Mouse (Mus musculus): ENCODE measurements around the gene Gm49405. TPM values are rescaled to one million over a fixed set of nuclear protein-coding genes. Genes with fewer than 3 reads are reported as not detected.
A peak's percentile ranks its signal among the peaks of the same experiment; 100 is the strongest.

Gm49405 gene
- total and polyA plus RNA-seq, 3 experiments = 3.6 to 5.7 TPM; not detected in 1

DNA sequence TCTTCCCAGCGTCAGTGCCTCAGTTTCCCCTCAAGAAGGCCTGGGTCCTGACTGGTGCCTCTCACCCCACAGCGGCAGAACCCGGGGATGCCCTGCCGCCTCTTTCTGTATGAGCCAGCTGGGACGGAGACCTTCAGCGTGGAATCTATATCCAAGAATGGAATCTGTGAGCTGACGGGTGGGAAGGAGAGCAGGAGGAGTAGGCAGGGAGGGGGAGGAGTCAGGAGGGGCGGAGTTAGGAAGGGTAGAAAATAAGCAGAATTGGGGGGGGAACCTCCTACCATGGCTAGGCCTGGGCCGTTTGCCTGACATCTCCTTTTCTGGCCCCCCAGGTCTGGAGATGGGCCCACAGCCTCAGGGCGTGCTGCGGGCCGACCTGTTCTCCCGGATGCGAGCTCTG lies 12.4 kb upstream of the Gm49405 start:
- Histone ChIP-seq H3K27me3 (ENCODE audit: control insufficient read depth in 1 of 2, insufficient read depth in 2 of 2, low read length in 2 of 2) (peaks cover 0 to 2% of the 10 kb centered on the region in 2 experiments; a peak in 1 of 4 replicates), H3K79me2 (ENCODE audit: control insufficient read depth, insufficient read depth, low read length, poor library complexity) (no peaks in the 10 kb centered on the region), H3K36me3 (ENCODE audit: control insufficient read depth in 1 of 2, insufficient read depth in 2 of 2, low read length in 2 of 2) (no peaks in the 10 kb centered on the region; a peak in 1 of 4 replicates), H3K27ac (ENCODE audit: control insufficient read depth, low read depth, low read length) (no peak overlapping the region), H3K4me3 (ENCODE audit: control insufficient read depth in 1 of 2, insufficient read depth in 1 of 2, low read depth in 2 of 2, low read length in 2 of 2) (no peak overlapping the region), H3K9me3 (replicated peaks; ENCODE audit: insufficient read depth, low read length) (no peaks in the 10 kb centered on the region), H3K4me1 (ENCODE audit: control insufficient read depth in 1 of 2, insufficient read depth in 2 of 2, low read length in 2 of 2) (peaks cover 0 to 8% of the 10 kb centered on the region in 2 experiments; a peak in 2 of 4 replicates), H3K9ac (ENCODE audit: control insufficient read depth, low read depth, low read length, poor library complexity, severe bottlenecking) (no peak overlapping the region)
- no peak for DNase-seq (ENCODE audit: low read depth, low spot score)
- no peak for TF ChIP-seq POLR2AphosphoS5 (IDR thresholded peaks at IDR 0.05; ENCODE audit: borderline replicate concordance, low read depth, low read length)
- TF ChIP-seq ZNF384 (IDR thresholded peaks at IDR 0.05; ENCODE audit: low read depth, low read length) = no peak
- TF ChIP-seq ZMIZ1 (IDR thresholded peaks at IDR 0.05; ENCODE audit: low read depth, low read length) = no peak
- no peak for TF ChIP-seq MYC (IDR thresholded peaks at IDR 0.05; ENCODE audit: low read depth, low read length)
- TF ChIP-seq NRF1 (IDR thresholded peaks at IDR 0.05; ENCODE audit: insufficient read depth, low read depth, low read length, poor library complexity, severe bottlenecking) = no peak
- no peak for TF ChIP-seq ETS1 (IDR thresholded peaks at IDR 0.05; ENCODE audit: low read depth, low read length)
- TF ChIP-seq TBP (IDR thresholded peaks at IDR 0.05; ENCODE audit: low read depth, low read length) = no peak
- no peak for TF ChIP-seq MXI1 (IDR thresholded peaks at IDR 0.05; ENCODE audit: low read depth, low read length)

- no peaks in the 10 kb centered on the region; a peak in 1 of 4 replicates for H3K36me3 ChIP-seq (ENCODE audit: control insufficient read depth in 1 of 2, insufficient read depth in 2 of 2, low read length in 2 of 2)
- H3K4me1 ChIP-seq (ENCODE audit: control insufficient read depth in 1 of 2, insufficient read depth in 2 of 2, low read length in 2 of 2) = peaks cover 0 to 8% of the 10 kb centered on the region in 2 experiments; a peak in 2 of 4 replicates
- H3K27me3 ChIP-seq (ENCODE audit: control insufficient read depth in 1 of 2, insufficient read depth in 2 of 2, low read length in 2 of 2) = peaks cover 2 to 4% of the 10 kb centered on the region in 2 experiments; a peak in 3 of 4 replicates
- TF ChIP-seq POLR2AphosphoS2 (IDR thresholded peaks at IDR 0.05; ENCODE audit: low read length) (no peak), CTCF (IDR thresholded peaks at IDR 0.05 in 2 of 3, conservative IDR thresholded peaks at IDR 0.05 in 1 of 3; ENCODE audit: control insufficient read depth in 1 of 3, insufficient read depth in 1 of 3, low read depth in 2 of 3, low read length in 3 of 3, poor library complexity in 1 of 3, severe bottlenecking in 1 of 3) (peak; percentile 27 to 45 (median 38))
- H3K79me2 ChIP-seq (ENCODE audit: control insufficient read depth, insufficient read depth, low read length, poor library complexity) = no peaks in the 10 kb centered on the region
- no peak overlapping the region for H3K27ac ChIP-seq (ENCODE audit: control insufficient read depth, low read depth, low read length)
- H3K9me3 ChIP-seq (replicated peaks; ENCODE audit: insufficient read depth, low read length) = no peaks in the 10 kb centered on the region
- DNase-seq (ENCODE audit: low read depth, low spot score) = peak; percentile 32
- H3K4me3 ChIP-seq (ENCODE audit: control insufficient read depth in 1 of 2, insufficient read depth in 1 of 2, low read depth in 2 of 2, low read length in 2 of 2) = no peak overlapping the region
- H3K9ac ChIP-seq (ENCODE audit: control insufficient read depth, low read depth, low read length, poor library complexity, severe bottlenecking) = no peak overlapping the region
Observed at GRCm38 (mm10) chr19:3988750-3989149, 11.7 kb upstream of the Gm49405 start.

GRCm38 (mm10) chr19:3990804-3991203 lies 9.6 kb upstream of the Gm49405 start:
- no peak for TF ChIP-seq UBTF (IDR thresholded peaks at IDR 0.05; ENCODE audit: borderline replicate concordance, insufficient read depth, low read depth, low read length)
- TF ChIP-seq ZC3H11A (IDR thresholded peaks at IDR 0.05; ENCODE audit: low read depth, low read length) = no peak
- TF ChIP-seq TCF12 (IDR thresholded peaks at IDR 0.05; ENCODE audit: low read depth, low read length) = no peak
- TF ChIP-seq TAL1 (IDR thresholded peaks at IDR 0.05; ENCODE audit: low read length) = no peak
- no peak for TF ChIP-seq ETS1 (IDR thresholded peaks at IDR 0.05; ENCODE audit: low read depth, low read length)
- TF ChIP-seq CTCF (IDR thresholded peaks at IDR 0.05 in 2 of 3, conservative IDR thresholded peaks at IDR 0.05 in 1 of 3; ENCODE audit: control insufficient read depth in 1 of 3, insufficient read depth in 1 of 3, low read depth in 2 of 3, low read length in 3 of 3, poor library complexity in 1 of 3, severe bottlenecking in 1 of 3) = no peak
- no peak for TF ChIP-seq ZNF384 (IDR thresholded peaks at IDR 0.05; ENCODE audit: low read depth, low read length)
- no peak for TF ChIP-seq BHLHE40 (IDR thresholded peaks at IDR 0.05; ENCODE audit: borderline replicate concordance, low read depth, low read length)
- TF ChIP-seq MEF2A (IDR thresholded peaks at IDR 0.05; ENCODE audit: extremely low read depth, insufficient replicate concordance, low read depth, low read length, poor library complexity, severe bottlenecking) = no peak
- Histone ChIP-seq H3K36me3 (ENCODE audit: control insufficient read depth in 1 of 2, insufficient read depth in 2 of 2, low read length in 2 of 2) (no peaks in the 10 kb centered on the region; a peak in 1 of 4 replicates), H3K4me3 (ENCODE audit: control insufficient read depth in 1 of 2, insufficient read depth in 1 of 2, low read depth in 2 of 2, low read length in 2 of 2) (no peak overlapping the region), H3K4me1 (ENCODE audit: control insufficient read depth in 1 of 2, insufficient read depth in 2 of 2, low read length in 2 of 2) (peaks cover 0 to 8% of the 10 kb centered on the region in 2 experiments; a peak in 2 of 4 replicates), H3K27ac (ENCODE audit: control insufficient read depth, low read depth, low read length) (no peak overlapping the region), H3K27me3 (ENCODE audit: control insufficient read depth in 1 of 2, insufficient read depth in 2 of 2, low read length in 2 of 2) (peaks cover 3 to 8% of the 10 kb centered on the region in 2 experiments), H3K79me2 (ENCODE audit: control insufficient read depth, insufficient read depth, low read length, poor library complexity) (no peaks in the 10 kb centered on the region), H3K9me3 (replicated peaks; ENCODE audit: insufficient read depth, low read length) (no peaks in the 10 kb centered on the region), H3K9ac (ENCODE audit: control insufficient read depth, low read depth, low read length, poor library complexity, severe bottlenecking) (no peak overlapping the region)
- no peak for DNase-seq (ENCODE audit: low read depth, low spot score)

Measured in MEL (cell line).